Mouse (Mus musculus) spleen, adult 2 months (tissue): ENCODE results near the gene Fndc8. TPM values are rescaled to one million over a fixed set of nuclear protein-coding genes. Genes with fewer than 3 reads are reported as not detected.

Experiments used
- DNase-seq, 2 experiments: peaks; one replicate each; pipeline versions ENCODE4 v3.0.0 to v3.0.0-alpha.2; 2012 to 2021; ENCODE audit warnings: low spot score in 2 of 2, low read depth in 1 of 2
- H3K27ac ChIP-seq: fragments of 200-500 bp; 2 replicates; pipeline ENCODE4 v1.5.1; 2012; ENCODE audit warnings: low read length, inconsistent platforms; ENCODE audit not compliant: insufficient read depth
- H3K27me3 ChIP-seq: fragments of 200-500 bp; 2 replicates; pipeline ENCODE4 v1.6.1; 2012; ENCODE audit warnings: mild to moderate bottlenecking, moderate library complexity, low read length, inconsistent platforms; ENCODE audit not compliant: control insufficient read depth, insufficient read depth
- H3K36me3 ChIP-seq: fragments of 200-500 bp; 2 replicates; pipeline ENCODE4 v1.6.1; 2012; ENCODE audit warnings: mild to moderate bottlenecking, low read length, inconsistent platforms; ENCODE audit not compliant: control insufficient read depth, insufficient read depth
- H3K4me1 ChIP-seq: fragments of 200-500 bp; 2 replicates; pipeline ENCODE4 v1.6.1; 2011; ENCODE audit warnings: inconsistent platforms; ENCODE audit not compliant: control insufficient read depth, insufficient read depth, insufficient read length
- H3K4me3 ChIP-seq: fragments of 200-500 bp; 2 replicates; pipeline ENCODE4 v1.5.1; 2011; ENCODE audit warnings: mild to moderate bottlenecking, inconsistent platforms; ENCODE audit not compliant: insufficient read depth, insufficient read length; ENCODE audit errors: extremely low read depth
- CTCF ChIP-seq: fragments of 200-500 bp; IDR thresholded peaks from 2 replicates; pipeline ENCODE4 v1.5.1; 2011; ENCODE audit warnings: mild to moderate bottlenecking, inconsistent platforms; ENCODE audit not compliant: insufficient read depth, insufficient read length, insufficient replicate concordance; ENCODE audit errors: extremely low read depth
- POLR2A ChIP-seq: fragments of 200-500 bp; IDR thresholded peaks from 2 replicates; pipeline ENCODE4 v1.6.1; 2011; ENCODE audit warnings: low read depth, low read length, inconsistent platforms
- WGBS: fragments of 180-500 bp; shearing (Covaris S2); methylation state at CpG from one replicate; pipeline ENCODE4 v1.1.7; 2018; 5-methylcytosine and 5-hydroxymethylcytosine counted together
- polyA plus RNA-seq: library from polyadenylated mRNA; depleted of rRNA; stranded (reverse); fragments of >200 nt; gene quantifications from 2 replicates; pipeline ENCODE4 v1.2.3, GENCODE M21; 2012

The Fndc8 gene
- polyA plus RNA-seq, 1 experiment = 0.07 TPM

GRCm38 (mm10) chr11:82907651-82908607 is 16.0 kb downstream of the Fndc8 start, which contains the start of gene Nle1:
Gene Nle1 (minus strand): TSS chr11:82908411.
- peaks cover 3% of the 10 kb centered on the region; the same call in 1 of the 2 replicates for H3K4me1 ChIP-seq
- TF ChIP-seq POLR2A (peak; percentile 30; the same call in 1 of the 2 replicates), CTCF (peak; percentile 96)
- WGBS = 1% methylated on average over 72 of the region's 73 CpGs
- H3K36me3 ChIP-seq = peaks cover 23% of the 10 kb centered on the region
- DNase-seq = peak; percentile 71 to 91
- H3K27me3 ChIP-seq = no peaks in the 10 kb centered on the region
- no peak within 1 kb of the TSS; the same call in 1 of the 2 replicates for H3K27ac ChIP-seq
- peak within 1 kb of the TSS; percentile 85 for H3K4me3 ChIP-seq

- no peak overlapping the region; the same call in 1 of the 2 replicates for H3K27ac ChIP-seq
- no peak for DNase-seq
- H3K27me3 ChIP-seq = no peaks in the 10 kb centered on the region
- 68% methylated on average over 10 of the region's 10 CpGs for WGBS
- H3K4me3 ChIP-seq = 0 out of 2 replicates have a peak overlapping the region, but pooled peaks have one; percentile 85
- TF ChIP-seq POLR2A = no peak
- TF ChIP-seq CTCF = no peak
- peaks cover 20% of the 10 kb centered on the region for H3K36me3 ChIP-seq
- H3K4me1 ChIP-seq = peaks cover 3% of the 10 kb centered on the region; the same call in 1 of the 2 replicates
These were observed 16.7 kb downstream of the Fndc8 start for GRCm38 (mm10) chr11:82908608-82908989.

GRCm38 (mm10) chr11:82910250-82910649 is 18.3 kb downstream of the Fndc8 start, which contains the start of gene Unc45b:
Gene Unc45b (plus strand): TSS chr11:82910550.
- 89% methylated on average over 4 of the region's 4 CpGs for WGBS
- Histone ChIP-seq H3K27me3 (no peaks in the 10 kb centered on the region), H3K27ac (no peak within 1 kb of the TSS), H3K4me3 (no peak within 1 kb of the TSS), H3K36me3 (peaks cover 6% of the 10 kb centered on the region), H3K4me1 (peaks cover 3% of the 10 kb centered on the region; the same call in 1 of the 2 replicates)
- no peak for DNase-seq
- TF ChIP-seq POLR2A (no peak), CTCF (no peak)

GRCm38 (mm10) chr11:82910679-82911389 is 18.9 kb downstream of the Fndc8 start:
- Histone ChIP-seq H3K27ac (no peak overlapping the region), H3K36me3 (peaks cover 4% of the 10 kb centered on the region), H3K4me1 (peaks cover 3% of the 10 kb centered on the region; the same call in 1 of the 2 replicates), H3K4me3 (no peak overlapping the region), H3K27me3 (no peaks in the 10 kb centered on the region)
- DNase-seq = no peak
- WGBS = 83% methylated on average over 11 of the region's 11 CpGs
- TF ChIP-seq CTCF (no peak), POLR2A (no peak)

GRCm38 (mm10) chr11:82914711-82915352 is 22.9 kb downstream of the Fndc8 start:
- Histone ChIP-seq H3K27me3 (no peaks in the 10 kb centered on the region), H3K4me3 (no peak overlapping the region), H3K27ac (no peak overlapping the region), H3K4me1 (no peaks in the 10 kb centered on the region), H3K36me3 (no peaks in the 10 kb centered on the region)
- peak; percentile 99 for TF ChIP-seq CTCF
- TF ChIP-seq POLR2A = no peak
- peak; percentile 37 to 65 for DNase-seq
- 8% methylated on average over 16 of the region's 16 CpGs for WGBS

GRCm38 (mm10) chr11:82920768-82921167 is 28.8 kb downstream of the Fndc8 start:
- no peaks in the 10 kb centered on the region for H3K36me3 ChIP-seq
- no peaks in the 10 kb centered on the region for H3K4me1 ChIP-seq
- no peaks in the 10 kb centered on the region for H3K27me3 ChIP-seq
- TF ChIP-seq POLR2A (no peak), CTCF (no peak)
- H3K4me3 ChIP-seq = no peak overlapping the region
- no peak for DNase-seq
- 76% methylated on average over 10 of the region's 10 CpGs for WGBS
- H3K27ac ChIP-seq = no peak overlapping the region
